Mouse (Mus musculus) layer of hippocampus, adult 2 months (tissue): ENCODE measurements around the gene Nsun4. TPM values are rescaled to one million over a fixed set of nuclear protein-coding genes. Genes with fewer than 3 reads are reported as not detected.

Experiments
- DNase-seq, 2 experiments: peaks; one replicate each; pipeline ENCODE4 v3.0.0; 2022; ENCODE audit warnings: low spot score in 2 of 2
- H3K27ac ChIP-seq: fragments of 200-600 bp; 2 replicates; pipeline ENCODE4 v1.8.1; 2022
- H3K4me3 ChIP-seq: fragments of 200-600 bp; 2 replicates; pipeline ENCODE4 v1.8.1; 2022; ENCODE audit warnings: mild to moderate bottlenecking
- CTCF ChIP-seq: fragments of 200-600 bp; conservative IDR thresholded peaks from 2 replicates; pipeline ENCODE4 v1.8.1; 2022; ENCODE audit warnings: antibody characterized with exemption, mild to moderate bottlenecking, moderate library complexity
- total RNA-seq, 2 experiments: library from RNA; stranded (reverse); gene quantifications; 2 replicates each; pipeline ENCODE4 v1.2.3; 2021

Nsun4 gene
- total RNA-seq, 2 experiments from 2014 or later = 9.9 to 10.0 TPM

DNA sequence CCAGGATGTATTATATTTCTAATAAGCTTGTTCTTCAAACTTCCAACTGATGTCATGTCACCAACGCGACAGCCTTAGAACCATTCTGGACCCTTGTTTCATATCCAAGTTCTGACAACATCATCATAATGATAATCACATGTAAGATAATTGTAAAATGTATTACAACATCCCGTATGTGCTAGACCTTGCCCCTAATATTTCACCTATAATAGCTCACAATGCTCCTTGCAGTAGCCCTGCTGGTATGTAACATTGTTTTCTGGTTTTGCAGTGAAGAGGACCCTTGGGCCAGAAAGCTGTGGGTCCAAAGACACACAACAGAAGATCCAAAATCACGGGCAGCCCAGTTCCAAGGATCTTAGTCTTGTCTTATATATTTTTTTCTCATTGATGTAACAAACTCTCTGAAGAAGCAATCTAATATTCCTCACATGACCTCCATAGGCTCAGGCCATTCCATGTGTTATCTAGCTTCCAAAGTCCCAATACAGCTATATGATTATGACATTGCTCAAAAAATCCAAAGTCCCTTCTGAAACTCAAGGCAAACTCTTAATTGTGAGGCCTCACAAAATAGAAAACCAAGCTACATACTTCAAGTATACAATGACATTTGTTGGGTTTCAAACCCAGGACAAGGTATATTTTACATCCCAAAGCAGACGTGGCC is 65.7 kb downstream of the Nsun4 start:
- no peak for TF ChIP-seq CTCF
- no peak for DNase-seq
- no peak overlapping the region for H3K4me3 ChIP-seq
- H3K27ac ChIP-seq = no peak overlapping the region

DNA sequence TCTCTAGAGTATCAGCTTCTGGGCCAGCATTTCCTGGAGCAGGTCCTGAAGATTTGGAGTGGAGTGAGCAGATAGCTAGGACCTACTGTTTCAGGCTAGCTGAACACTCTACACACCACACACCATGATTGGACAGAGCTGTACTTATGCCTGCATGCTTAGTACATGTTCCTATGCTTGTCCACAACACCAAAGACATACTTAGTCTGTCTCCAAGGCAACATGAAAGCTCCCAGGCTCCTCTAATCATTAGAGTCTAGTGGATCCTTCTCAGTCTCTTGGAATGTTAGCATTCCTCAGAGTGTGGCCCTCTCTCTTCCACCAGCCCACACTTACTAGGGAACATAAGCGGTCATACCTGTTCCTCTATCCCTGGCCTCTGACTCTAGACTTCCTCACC is 66.2 kb downstream of the Nsun4 start:
- Histone ChIP-seq H3K4me3 (no peak overlapping the region), H3K27ac (no peak overlapping the region)
- DNase-seq = no peak
- no peak for TF ChIP-seq CTCF

DNA sequence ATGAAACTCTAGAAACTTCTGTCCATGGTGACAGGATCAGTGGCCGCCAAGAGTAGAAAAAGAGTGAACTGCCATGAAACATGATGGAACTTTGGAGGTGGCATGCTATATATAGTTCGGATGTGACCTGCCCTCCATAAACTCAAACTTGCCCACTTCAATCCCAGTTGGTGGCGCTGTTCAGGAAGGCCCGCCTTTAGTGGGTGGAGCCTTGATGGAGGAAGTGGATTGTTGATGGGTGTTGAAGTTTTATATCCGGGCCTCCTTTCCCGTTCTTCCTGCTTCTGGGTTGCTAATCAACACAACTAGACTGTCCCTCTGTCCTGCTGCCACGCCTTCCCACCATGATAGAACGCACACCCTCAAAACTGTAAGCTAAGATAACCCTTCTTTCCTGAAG is 68.7 kb downstream of the Nsun4 start:
- TF ChIP-seq CTCF = peak; percentile 19; the same call in 1 of the 2 replicates
- Histone ChIP-seq H3K4me3 (no peak overlapping the region), H3K27ac (no peak overlapping the region)
- no peak for DNase-seq

DNA sequence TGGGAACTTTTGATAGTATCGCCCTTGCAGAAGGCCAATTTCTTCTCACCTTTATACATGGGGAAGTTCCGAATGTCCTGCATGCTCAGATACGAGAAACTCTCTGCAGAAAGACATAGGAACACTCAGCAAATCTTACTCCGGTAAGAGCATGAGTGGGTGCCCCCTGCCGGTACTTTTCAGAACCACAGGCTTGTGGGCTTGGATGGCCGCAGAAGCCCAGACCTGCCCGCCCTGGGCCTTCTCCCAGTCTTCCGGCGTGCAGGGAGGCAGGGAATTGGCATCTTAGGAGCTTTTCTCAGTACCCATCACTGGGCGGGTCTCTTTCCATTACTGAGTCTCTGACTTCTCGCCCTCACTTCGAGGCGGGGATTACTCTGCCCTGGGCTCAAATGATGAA is 69.6 kb downstream of the Nsun4 start:
- peak; percentile 73 to 88 for DNase-seq
- peak; percentile 97 for TF ChIP-seq CTCF
- H3K27ac ChIP-seq = no peak overlapping the region
- no peak overlapping the region for H3K4me3 ChIP-seq

Other genes with a start within 250 kb of the Nsun4 start
- gene Mob3c, start 225.8 kb downstream of the Nsun4 start, total RNA-seq = 1 to 10 TPM; 4.8 to 5.0 TPM
- gene Mknk1, start 214.7 kb downstream of the Nsun4 start, total RNA-seq = 10 to 100 TPM; 49.5 to 55.6 TPM
- under 1 TPM; 0.41 to 0.42 TPM for gene Kncn, start 169.5 kb downstream of the Nsun4 start, total RNA-seq
- gene 6430628N08Rik, start 163.2 kb downstream of the Nsun4 start, total RNA-seq = not detected
- gene Dmbx1, start 114.0 kb downstream of the Nsun4 start, total RNA-seq = not detected
- 100 to 1,000 TPM; 152 to 157 TPM for gene Faah, start 36.0 kb downstream of the Nsun4 start, total RNA-seq
- 100 to 1,000 TPM; 361 to 383 TPM for gene Uqcrh, start 21.2 kb upstream of the Nsun4 start, total RNA-seq
- gene Lrrc41, start 21.4 kb upstream of the Nsun4 start, total RNA-seq = 10 to 100 TPM; 42.8 to 46.4 TPM
- under 1 TPM; 0.64 to 0.91 TPM for gene Rad54l, start 69.8 kb upstream of the Nsun4 start, total RNA-seq
- gene Pomgnt1, start 70.0 kb upstream of the Nsun4 start, total RNA-seq = 10 to 100 TPM; 69.2 to 77.9 TPM
- 10 to 100 TPM; 23.4 to 25.8 TPM for gene Lurap1, start 97.5 kb upstream of the Nsun4 start, total RNA-seq
- gene Tspan1, start 113.7 kb upstream of the Nsun4 start, total RNA-seq = under 1 TPM in 1 of 2 experiments, not detected in 1; 0.33 TPM
- not detected for gene 1700042G07Rik, start 119.5 kb upstream of the Nsun4 start, total RNA-seq
- gene Gm49337, start 119.5 kb upstream of the Nsun4 start, total RNA-seq = 1 to 10 TPM in 1 of 2 experiments, not detected in 1; 3.2 TPM
- 10 to 100 TPM; 31.3 to 33.8 TPM for gene Pik3r3, start 167.7 kb upstream of the Nsun4 start, total RNA-seq